Mouse (Mus musculus): ENCODE measurements around the gene Lbhd1. TPM values are rescaled to one million over a fixed set of nuclear protein-coding genes. Genes with fewer than 3 reads are reported as not detected.

Gene Lbhd1
- polyA plus RNA-seq, 1 experiment from 2014 or later, result 59.1 TPM

DNA sequence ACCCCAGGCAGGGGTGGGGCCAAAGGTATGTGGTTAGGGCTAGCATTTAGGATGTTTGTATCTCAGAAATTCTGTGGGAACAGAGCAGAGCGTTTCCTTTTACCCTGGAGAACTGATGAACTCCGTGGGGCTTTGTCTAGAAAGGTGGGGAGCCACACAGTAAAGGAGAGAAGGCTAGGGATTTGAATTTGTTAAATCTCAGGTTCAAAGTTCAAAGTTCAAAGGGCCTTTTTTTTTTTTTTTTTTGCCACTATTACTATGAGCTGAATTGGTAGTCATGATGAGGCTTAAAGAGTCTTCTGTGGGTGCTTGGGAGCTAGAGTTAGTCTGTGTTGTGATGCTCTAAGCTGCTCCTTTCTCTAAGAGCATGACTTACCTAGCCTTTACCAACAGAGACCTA lies 53.2 kb downstream of the Lbhd1 start:
- Histone ChIP-seq H3K4me2 (ENCODE audit: low read length) (no peak overlapping the region), H3K36me3 (ENCODE audit: control insufficient read depth, insufficient read depth, low read length) (no peaks in the 10 kb centered on the region), H3K4me1 (ENCODE audit: control insufficient read depth, insufficient read depth, low read length) (peaks cover 5% of the 10 kb centered on the region; the same call in 1 of the 2 replicates), H3K27ac (ENCODE audit: low read depth, low read length) (no peak overlapping the region), H3K9me3 (replicated peaks; ENCODE audit: control insufficient read depth, low read length) (no peaks in the 10 kb centered on the region), H3K9ac (ENCODE audit: low read length) (no peak overlapping the region), H3K4me3 (ENCODE audit: low read depth, low read length) (no peak overlapping the region), H3K27me3 (replicated peaks; ENCODE audit: control insufficient read depth, insufficient read depth, low read length) (no peaks in the 10 kb centered on the region)
- DNase-seq (ENCODE audit: low spot score) (no peak), ATAC-seq (no peak)
- WGBS, result 86% methylated on average over 2 of the region's 2 CpGs

DNA sequence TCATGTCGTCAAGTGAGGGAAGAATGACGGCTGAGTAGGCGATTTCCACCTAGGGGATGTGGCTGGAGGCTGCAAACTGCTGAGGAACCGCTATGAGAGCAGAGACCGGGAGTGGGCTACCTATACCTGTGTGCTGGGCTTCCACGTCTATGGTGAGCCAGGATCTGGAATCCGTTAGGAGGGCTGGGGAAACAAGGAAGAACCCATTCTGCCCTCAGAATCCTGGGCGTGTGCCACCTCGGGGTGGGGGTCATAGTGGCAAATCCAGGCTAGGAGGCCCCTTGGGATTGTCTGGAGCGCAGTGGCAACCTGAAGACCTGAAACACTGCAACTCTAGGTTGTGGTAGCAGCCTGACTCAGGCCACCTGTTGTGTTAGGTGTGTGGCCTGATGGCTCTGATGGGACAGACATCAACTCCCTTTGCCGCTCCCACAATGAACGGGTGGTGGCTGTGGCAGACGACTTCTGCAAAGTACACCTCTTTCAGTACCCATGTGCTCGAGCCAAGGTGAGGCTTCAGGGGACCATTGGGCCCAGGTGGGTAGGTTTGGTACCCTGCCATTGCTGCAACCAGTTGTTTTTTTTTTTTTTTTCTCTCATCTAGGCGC lies 57.1 kb downstream of the Lbhd1 start:
- no peak for DNase-seq (ENCODE audit: low spot score)

DNA sequence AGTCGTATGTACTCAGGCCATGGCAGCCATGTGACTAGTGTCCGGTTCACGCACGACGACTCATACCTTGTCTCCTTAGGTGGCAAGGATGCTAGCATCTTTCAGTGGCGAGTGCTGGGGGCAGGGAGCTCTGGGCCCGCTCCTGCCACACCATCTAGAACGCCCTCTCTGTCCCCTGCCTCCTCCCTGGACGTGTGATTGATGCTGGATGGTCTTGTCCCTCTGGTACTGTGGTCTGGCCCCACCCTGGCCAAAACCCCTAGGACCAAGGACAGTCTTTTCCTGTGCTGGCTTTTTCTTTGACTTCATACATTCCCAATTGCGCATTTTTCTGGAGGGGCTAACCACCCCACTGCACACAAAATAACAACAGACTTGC lies 57.6 kb downstream of the Lbhd1 start:
- Histone ChIP-seq H3K4me3 (ENCODE audit: low read depth, low read length) (peak overlapping the region; percentile 99), H3K9me3 (replicated peaks; ENCODE audit: control insufficient read depth, low read length) (no peaks in the 10 kb centered on the region), H3K4me1 (ENCODE audit: control insufficient read depth, insufficient read depth, low read length) (peaks cover 25% of the 10 kb centered on the region), H3K9ac (ENCODE audit: low read length) (peak overlapping the region; percentile 99), H3K4me2 (ENCODE audit: low read length) (peak overlapping the region; percentile 68), H3K27ac (ENCODE audit: low read depth, low read length) (peak overlapping the region; percentile 95), H3K27me3 (replicated peaks; ENCODE audit: control insufficient read depth, insufficient read depth, low read length) (no peaks in the 10 kb centered on the region), H3K36me3 (ENCODE audit: control insufficient read depth, insufficient read depth, low read length) (peaks cover 22% of the 10 kb centered on the region)
- ATAC-seq (peak; percentile 25; the same call in 1 of the 2 replicates), DNase-seq (ENCODE audit: low spot score) (no peak)
- WGBS, result 25% methylated on average over 10 of the region's 10 CpGs

More for the DNA sequence above, 57.1 kb downstream of the Lbhd1 start:
- Histone ChIP-seq H3K4me2 (ENCODE audit: low read length) (no peak overlapping the region; the same call in 1 of the 2 replicates), H3K4me1 (ENCODE audit: control insufficient read depth, insufficient read depth, low read length) (peaks cover 25% of the 10 kb centered on the region), H3K27me3 (replicated peaks; ENCODE audit: control insufficient read depth, insufficient read depth, low read length) (no peaks in the 10 kb centered on the region), H3K36me3 (ENCODE audit: control insufficient read depth, insufficient read depth, low read length) (peaks cover 17% of the 10 kb centered on the region), H3K4me3 (ENCODE audit: low read depth, low read length) (no peak overlapping the region), H3K27ac (ENCODE audit: low read depth, low read length) (peak overlapping the region; percentile 95; the same call in 1 of the 2 replicates), H3K9me3 (replicated peaks; ENCODE audit: control insufficient read depth, low read length) (no peaks in the 10 kb centered on the region), H3K9ac (ENCODE audit: low read length) (peak overlapping the region; percentile 99)
- ATAC-seq, result no peak
- 83% methylated on average over 15 of the region's 15 CpGs for WGBS

DNA sequence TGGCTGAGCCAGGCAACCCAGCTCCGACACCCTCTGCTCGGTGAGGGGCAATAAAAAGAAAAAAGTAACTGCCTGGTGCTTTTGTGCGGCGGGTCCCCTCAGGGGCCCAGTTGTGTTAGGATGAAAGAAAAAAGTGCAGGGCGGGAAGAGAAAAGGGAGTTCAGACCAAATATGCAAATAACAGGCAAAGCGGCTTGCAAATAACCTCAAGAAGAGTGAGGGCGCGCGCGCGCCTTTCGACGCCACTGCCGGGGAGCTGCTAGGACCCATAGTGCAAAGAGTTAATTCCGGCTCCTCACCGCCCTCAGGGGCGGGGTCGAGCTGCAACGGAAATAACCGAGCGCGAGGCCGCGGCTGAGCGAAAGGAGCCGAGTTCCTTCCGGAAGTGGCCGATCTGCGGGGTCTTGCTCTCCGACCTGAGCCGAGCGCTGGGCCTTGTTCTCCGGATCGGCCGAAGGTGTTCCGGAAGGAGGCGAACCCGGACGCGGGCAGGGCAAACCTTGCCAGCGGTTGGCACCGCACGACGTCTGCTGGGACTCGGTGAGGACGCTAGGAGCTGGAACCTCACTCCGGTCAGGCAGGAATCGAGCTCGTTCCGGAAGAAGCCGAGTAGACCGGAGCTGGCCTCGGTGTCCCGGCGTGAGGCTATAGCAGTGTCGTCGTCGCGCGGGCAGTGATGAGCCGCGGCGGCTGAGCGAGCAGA lies 58.1 kb downstream of the Lbhd1 start, which contains the start of gene Mta2:
Mta2 (plus strand) TSS at position 361 of the 703 bp plus-strand sequence.
- Histone ChIP-seq H3K9ac (ENCODE audit: low read length) (peak within 1 kb of the TSS; percentile 99), H3K4me3 (ENCODE audit: low read depth, low read length) (peak within 1 kb of the TSS; percentile 99), H3K36me3 (ENCODE audit: control insufficient read depth, insufficient read depth, low read length) (peaks cover 27% of the 10 kb centered on the region), H3K4me1 (ENCODE audit: control insufficient read depth, insufficient read depth, low read length) (peaks cover 25% of the 10 kb centered on the region), H3K9me3 (replicated peaks; ENCODE audit: control insufficient read depth, low read length) (no peaks in the 10 kb centered on the region), H3K27me3 (replicated peaks; ENCODE audit: control insufficient read depth, insufficient read depth, low read length) (no peaks in the 10 kb centered on the region), H3K27ac (ENCODE audit: low read depth, low read length) (peak within 1 kb of the TSS; percentile 95), H3K4me2 (ENCODE audit: low read length) (peak within 1 kb of the TSS; percentile 68)
- ATAC-seq (peak; percentile 96), DNase-seq (ENCODE audit: low spot score) (peak; percentile 98)
- whole genome bisulfite sequencing, result under 1% methylated on average over 64 of the region's 64 CpGs

Small RNA genes lying within 50 kb of the gene (microRNA-seq; reads per million reads assigned to microRNA genes)
- gene Mir5136, result 0.40 reads per million

Other genes with a start within 250 kb of the Lbhd1 start
- 1.7 and 3.1 TPM in 2 replicates for gene Chrm1, start 219.9 kb upstream of the Lbhd1 start, polyA plus RNA-seq (2014; fragmentation: Nextera tagmentation; extraction: Ambion mirVana)
- gene Slc3a2, start 160.4 kb upstream of the Lbhd1 start, polyA plus RNA-seq (2014; fragmentation: Nextera tagmentation; extraction: Ambion mirVana), result 179 and 200 TPM in 2 replicates
- 109 and 111 TPM in 2 replicates for gene Wdr74, start 147.9 kb upstream of the Lbhd1 start, polyA plus RNA-seq (2014; fragmentation: Nextera tagmentation; extraction: Ambion mirVana)
- 0.77 and 1.1 TPM in 2 replicates for gene 1700092M07Rik, start 143.0 kb upstream of the Lbhd1 start, polyA plus RNA-seq (2014; fragmentation: Nextera tagmentation; extraction: Ambion mirVana)
- 104 and 105 TPM in 2 replicates for gene Stx5a, start 142.3 kb upstream of the Lbhd1 start, polyA plus RNA-seq (2014; fragmentation: Nextera tagmentation; extraction: Ambion mirVana)
- gene Nxf1, start 126.7 kb upstream of the Lbhd1 start, polyA plus RNA-seq (2014; fragmentation: Nextera tagmentation; extraction: Ambion mirVana), result 162 and 178 TPM in 2 replicates
- 273 and 345 TPM in 2 replicates for gene Tmem223, start 112.7 kb upstream of the Lbhd1 start, polyA plus RNA-seq (2014; fragmentation: Nextera tagmentation; extraction: Ambion mirVana)
- 30.8 and 41.4 TPM in 2 replicates for gene Tmem179b, start 109.3 kb upstream of the Lbhd1 start, polyA plus RNA-seq (2014; fragmentation: Nextera tagmentation; extraction: Ambion mirVana)
- gene Taf6l, start 97.3 kb upstream of the Lbhd1 start, polyA plus RNA-seq (2014; fragmentation: Nextera tagmentation; extraction: Ambion mirVana), result 18.3 and 19.7 TPM in 2 replicates
- 171 and 189 TPM in 2 replicates for gene Polr2g, start 85.2 kb upstream of the Lbhd1 start, polyA plus RNA-seq (2014; fragmentation: Nextera tagmentation; extraction: Ambion mirVana)
- 9.0 and 9.7 TPM in 2 replicates for gene Zbtb3, start 81.2 kb upstream of the Lbhd1 start, polyA plus RNA-seq (2014; fragmentation: Nextera tagmentation; extraction: Ambion mirVana)
- 50.7 and 65.3 TPM in 2 replicates for gene Ttc9c, start 64.4 kb upstream of the Lbhd1 start, polyA plus RNA-seq (2014; fragmentation: Nextera tagmentation; extraction: Ambion mirVana)
- gene Hnrnpul2, start 63.7 kb upstream of the Lbhd1 start, polyA plus RNA-seq (2014; fragmentation: Nextera tagmentation; extraction: Ambion mirVana), result 7.2 and 7.4 TPM in 2 replicates
- gene AC129217.1, start 54.0 kb upstream of the Lbhd1 start, polyA plus RNA-seq (2014; fragmentation: Nextera tagmentation; extraction: Ambion mirVana), result not detected in 2 replicates
- 66.0 and 77.8 TPM in 2 replicates for gene Bscl2, start 46.3 kb upstream of the Lbhd1 start, polyA plus RNA-seq (2014; fragmentation: Nextera tagmentation; extraction: Ambion mirVana)
- gene Gng3, start 44.5 kb upstream of the Lbhd1 start, polyA plus RNA-seq (2014; fragmentation: Nextera tagmentation; extraction: Ambion mirVana), result 346 and 353 TPM in 2 replicates
- 0.15 and 0.29 TPM in 2 replicates for gene Lrrn4cl, start 33.0 kb upstream of the Lbhd1 start, polyA plus RNA-seq (2014; fragmentation: Nextera tagmentation; extraction: Ambion mirVana)
- 173 and 184 TPM in 2 replicates for gene Ubxn1, start 12.2 kb upstream of the Lbhd1 start, polyA plus RNA-seq (2014; fragmentation: Nextera tagmentation; extraction: Ambion mirVana)
- 57.0 and 66.4 TPM in 2 replicates for gene Uqcc3, start 2.8 kb upstream of the Lbhd1 start, polyA plus RNA-seq (2014; fragmentation: Nextera tagmentation; extraction: Ambion mirVana)
- gene Gm49403, start 198 bp downstream of the Lbhd1 start, polyA plus RNA-seq (2014; fragmentation: Nextera tagmentation; extraction: Ambion mirVana), result not detected in 2 replicates
- gene 1810009A15Rik, start 5.1 kb downstream of the Lbhd1 start, polyA plus RNA-seq (2014; fragmentation: Nextera tagmentation; extraction: Ambion mirVana), result 63.7 and 77.6 TPM in 2 replicates
- not detected in 2 replicates for gene Gm49416, start 5.2 kb downstream of the Lbhd1 start, polyA plus RNA-seq (2014; fragmentation: Nextera tagmentation; extraction: Ambion mirVana)
- gene Ints5, start 9.3 kb downstream of the Lbhd1 start, polyA plus RNA-seq (2014; fragmentation: Nextera tagmentation; extraction: Ambion mirVana), result 25.0 and 32.1 TPM in 2 replicates
- 73.3 and 78.9 TPM in 2 replicates for gene Ganab, start 14.3 kb downstream of the Lbhd1 start, polyA plus RNA-seq (2014; fragmentation: Nextera tagmentation; extraction: Ambion mirVana)
- gene B3gat3, start 36.6 kb downstream of the Lbhd1 start, polyA plus RNA-seq (2014; fragmentation: Nextera tagmentation; extraction: Ambion mirVana), result 53.3 and 67.0 TPM in 2 replicates
- gene Rom1, start 45.6 kb downstream of the Lbhd1 start, polyA plus RNA-seq (2014; fragmentation: Nextera tagmentation; extraction: Ambion mirVana), result 0.93 and 0.99 TPM in 2 replicates
- 4.1 and 5.4 TPM in 2 replicates for gene Eml3, start 45.8 kb downstream of the Lbhd1 start, polyA plus RNA-seq (2014; fragmentation: Nextera tagmentation; extraction: Ambion mirVana)
- gene Mta2, start 58.1 kb downstream of the Lbhd1 start, polyA plus RNA-seq (2014; fragmentation: Nextera tagmentation; extraction: Ambion mirVana), result 57.1 and 57.4 TPM in 2 replicates
- 24.2 and 26.4 TPM in 2 replicates for gene Tut1, start 70.1 kb downstream of the Lbhd1 start, polyA plus RNA-seq (2014; fragmentation: Nextera tagmentation; extraction: Ambion mirVana)
- 356 and 360 TPM in 2 replicates for gene Eef1g, start 83.3 kb downstream of the Lbhd1 start, polyA plus RNA-seq (2014; fragmentation: Nextera tagmentation; extraction: Ambion mirVana)
- 2.6 and 4.5 TPM in 2 replicates for gene Ahnak, start 105.6 kb downstream of the Lbhd1 start, polyA plus RNA-seq (2014; fragmentation: Nextera tagmentation; extraction: Ambion mirVana)
- not detected in 2 replicates for gene Scgb1a1, start 204.2 kb downstream of the Lbhd1 start, polyA plus RNA-seq (2014; fragmentation: Nextera tagmentation; extraction: Ambion mirVana)